Mouse (Mus musculus) embryonic facial prominence, embryonic 12.5 days (tissue): ENCODE measurements around the gene Cntnap5b. TPM values are rescaled to one million over a fixed set of nuclear protein-coding genes. Genes with fewer than 3 reads are reported as not detected.

Experiments used
- ATAC-seq: fragments of 200-750 bp; cut with Nextera tagmentation; 2 replicates; pipeline ENCODE4 v1.8.0; 2017; ENCODE audit not compliant: insufficient number of reproducible peaks, insufficient read depth, low FRiP score, low TSS enrichment
- H3K27ac ChIP-seq: fragments of 300-500 bp; sonication (generic); 2 replicates; pipeline ENCODE4 v1.5.1; 2016; ENCODE audit warnings: mild to moderate bottlenecking
- H3K27me3 ChIP-seq: fragments of 300-500 bp; sonication (generic); 2 replicates; pipeline ENCODE4 v1.6.1; 2016; ENCODE audit warnings: mild to moderate bottlenecking, moderate library complexity
- H3K36me3 ChIP-seq: fragments of 300-500 bp; sonication (generic); 2 replicates; pipeline ENCODE4 v1.6.1; 2016; ENCODE audit warnings: mild to moderate bottlenecking
- H3K4me1 ChIP-seq: fragments of 300-500 bp; sonication (generic); 2 replicates; pipeline ENCODE4 v1.6.1; 2016
- H3K4me2 ChIP-seq: fragments of 300-500 bp; sonication (generic); replicated peaks from 2 replicates; pipeline ENCODE4 v1.6.1; 2016; ENCODE audit warnings: mild to moderate bottlenecking, moderate library complexity
- H3K4me3 ChIP-seq: fragments of 300-500 bp; sonication (generic); 2 replicates; pipeline ENCODE4 v1.5.1; 2016; ENCODE audit warnings: mild to moderate bottlenecking
- H3K9ac ChIP-seq: fragments of 300-500 bp; sonication (generic); 2 replicates; pipeline ENCODE4 v1.6.1; 2016; ENCODE audit warnings: mild to moderate bottlenecking, moderate library complexity
- H3K9me3 ChIP-seq: fragments of 300-500 bp; sonication (generic); 2 replicates; pipeline ENCODE4 v1.6.1; 2016; ENCODE audit warnings: mild to moderate bottlenecking, moderate library complexity
- WGBS: fragments of 180-500 bp; shearing (Covaris S2); methylation state at CpG from one replicate; pipeline ENCODE4 v1.1.7; 2016; 5-methylcytosine and 5-hydroxymethylcytosine counted together
- polyA plus RNA-seq: library from polyadenylated mRNA; unstranded; fragments of >200 nt; fragmentation: Nextera tagmentation; extraction: Ambion mirVana; gene quantifications from 2 replicates; pipeline ENCODE4 v1.2.1, GENCODE M21; 2016

Cntnap5b gene
- polyA plus RNA-seq, 1 experiment from 2014 or later: 0.09 TPM

DNA sequence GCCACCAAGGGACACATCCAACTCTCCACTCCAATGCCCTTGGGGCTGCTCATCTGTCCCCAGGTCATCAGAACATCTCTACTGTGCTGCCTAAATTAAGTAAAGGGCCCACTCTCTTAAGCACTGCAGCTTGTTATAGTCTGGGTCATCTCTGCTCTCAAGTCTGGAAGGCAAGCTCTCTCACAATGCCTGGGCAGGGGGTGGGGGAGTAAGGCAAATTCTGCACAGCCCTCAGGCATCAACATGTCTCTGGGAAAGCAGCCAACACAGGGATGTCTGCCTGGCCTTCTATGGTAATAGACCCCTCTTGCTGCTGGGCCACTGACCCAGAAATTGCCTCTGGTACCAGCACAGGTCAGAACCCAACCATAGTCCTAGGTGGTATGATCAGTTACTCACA is 479.4 kb downstream of the Cntnap5b start:
- Histone ChIP-seq H3K9me3 (no peaks in the 10 kb centered on the region), H3K4me2 (no peak overlapping the region), H3K27ac (no peak overlapping the region), H3K4me1 (no peaks in the 10 kb centered on the region), H3K4me3 (no peak overlapping the region), H3K9ac (no peak overlapping the region), H3K27me3 (no peaks in the 10 kb centered on the region), H3K36me3 (no peaks in the 10 kb centered on the region)
- no peak for ATAC-seq

DNA sequence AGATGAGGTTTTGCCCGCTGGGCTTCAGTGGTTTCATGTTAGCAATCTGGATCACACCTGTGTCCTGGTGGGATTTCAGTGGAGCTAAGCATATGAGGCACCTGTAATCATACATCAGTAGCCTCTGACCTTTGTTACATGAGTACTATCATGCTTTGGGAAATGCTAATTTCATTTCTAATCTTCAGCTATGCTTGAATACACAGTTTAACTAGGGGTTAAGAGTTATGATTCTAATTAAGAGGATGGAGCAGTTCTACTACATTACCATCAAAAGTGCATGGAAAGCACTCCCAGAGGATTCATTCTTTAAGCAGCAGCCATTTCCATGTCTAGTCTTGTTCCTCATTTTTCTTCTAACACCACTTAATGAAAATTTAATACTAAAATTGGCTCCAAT is 538.1 kb downstream of the Cntnap5b start:
- H3K9me3 ChIP-seq: no peaks in the 10 kb centered on the region
- no peak overlapping the region for H3K4me3 ChIP-seq
- no peak overlapping the region for H3K9ac ChIP-seq
- H3K4me1 ChIP-seq: no peaks in the 10 kb centered on the region
- no peak overlapping the region for H3K4me2 ChIP-seq
- no peak for ATAC-seq
- no peak overlapping the region for H3K27ac ChIP-seq
- H3K27me3 ChIP-seq: no peaks in the 10 kb centered on the region
- H3K36me3 ChIP-seq: no peaks in the 10 kb centered on the region
- 74% methylated on average over 1 of the region's 1 CpGs for WGBS

DNA sequence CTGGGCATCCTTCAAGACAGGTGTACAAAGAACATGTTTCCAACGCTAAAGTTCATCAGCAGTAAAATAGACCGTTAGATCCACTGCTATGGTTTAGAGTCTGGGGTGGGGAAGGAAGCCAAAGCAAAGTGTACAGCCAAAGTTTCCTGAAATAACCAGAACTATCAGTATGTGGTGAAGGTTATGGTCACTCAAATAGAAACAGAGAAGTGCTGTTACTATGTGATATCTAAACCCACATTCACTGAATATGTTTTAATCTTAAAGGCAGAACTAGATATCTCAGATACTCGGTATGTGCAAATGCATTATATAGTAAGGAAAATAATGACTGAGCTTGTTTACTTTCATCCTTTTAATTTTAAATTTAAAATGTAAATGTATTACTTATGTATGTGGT is 558.5 kb downstream of the Cntnap5b start:
- ATAC-seq: no peak
- WGBS: 90% methylated on average over 3 of the region's 3 CpGs
- H3K27me3 ChIP-seq: no peaks in the 10 kb centered on the region

DNA sequence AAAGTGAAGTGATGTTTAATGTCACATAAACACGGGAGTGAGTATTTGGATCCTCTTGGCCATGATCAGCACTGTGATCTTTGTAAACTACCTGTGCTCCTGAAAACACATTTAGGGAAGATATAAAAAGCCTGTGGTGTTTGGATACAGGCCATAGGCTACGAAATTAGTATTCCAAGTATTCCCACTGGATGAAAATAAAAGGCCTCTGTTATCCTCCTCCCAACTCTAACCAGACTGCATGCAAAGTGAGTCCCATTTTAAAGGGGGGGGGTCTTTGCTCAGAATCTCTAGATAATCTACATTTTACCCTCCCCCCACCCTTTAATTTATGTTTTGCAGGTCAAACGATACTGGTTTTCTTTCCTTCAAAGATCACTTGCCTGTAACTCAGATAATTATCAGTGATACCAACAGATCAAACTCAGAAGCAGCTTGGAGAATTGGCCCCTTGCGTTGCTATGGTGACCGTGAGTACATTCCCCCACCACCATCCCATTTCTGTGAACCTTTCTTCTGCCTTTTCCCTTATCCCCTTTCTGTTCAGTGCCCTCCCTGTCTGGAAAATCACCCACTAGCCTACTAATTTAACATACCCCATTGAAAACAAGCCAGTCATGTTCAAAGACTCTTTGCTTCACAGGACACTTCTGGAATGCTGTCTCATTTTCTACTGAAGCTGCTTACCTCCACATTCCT is 597.0 kb downstream of the Cntnap5b start:
- WGBS: 78% methylated on average over 5 of the region's 5 CpGs
- Histone ChIP-seq H3K4me1 (no peaks in the 10 kb centered on the region), H3K36me3 (no peaks in the 10 kb centered on the region), H3K27me3 (no peaks in the 10 kb centered on the region), H3K9ac (no peak overlapping the region), H3K27ac (no peak overlapping the region), H3K9me3 (no peaks in the 10 kb centered on the region), H3K4me3 (no peak overlapping the region), H3K4me2 (no peak overlapping the region)
- ATAC-seq: no peak

More for the DNA sequence above, 558.5 kb downstream of the Cntnap5b start:
- Histone ChIP-seq H3K4me2 (no peak overlapping the region), H3K4me1 (no peaks in the 10 kb centered on the region), H3K9ac (no peak overlapping the region), H3K36me3 (no peaks in the 10 kb centered on the region), H3K9me3 (no peaks in the 10 kb centered on the region), H3K4me3 (no peak overlapping the region), H3K27ac (no peak overlapping the region)

DNA sequence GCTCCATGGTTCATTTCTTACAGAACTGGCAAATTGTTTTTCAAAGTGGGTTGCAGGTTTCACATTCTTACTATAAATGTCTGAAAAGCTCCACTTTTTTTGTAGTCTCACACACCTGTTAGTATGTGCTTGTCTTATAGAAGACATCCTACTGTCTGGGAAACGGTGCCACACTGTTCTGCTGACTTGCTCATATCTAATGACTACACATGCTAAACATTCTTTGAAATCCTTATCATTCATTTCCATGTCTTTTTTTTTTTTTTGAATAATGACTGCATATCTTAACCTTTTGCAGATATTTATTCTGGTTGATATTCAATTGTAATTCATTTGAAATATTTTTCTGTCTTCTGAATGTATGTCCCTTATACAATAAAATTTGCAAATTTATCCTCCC is 613.7 kb downstream of the Cntnap5b start:
- ATAC-seq: no peak
- Histone ChIP-seq H3K4me3 (no peak overlapping the region), H3K9ac (no peak overlapping the region), H3K9me3 (no peaks in the 10 kb centered on the region), H3K36me3 (no peaks in the 10 kb centered on the region), H3K27me3 (no peaks in the 10 kb centered on the region), H3K4me2 (no peak overlapping the region), H3K27ac (no peak overlapping the region), H3K4me1 (no peaks in the 10 kb centered on the region)
- WGBS: 81% methylated on average over 1 of the region's 1 CpGs

DNA sequence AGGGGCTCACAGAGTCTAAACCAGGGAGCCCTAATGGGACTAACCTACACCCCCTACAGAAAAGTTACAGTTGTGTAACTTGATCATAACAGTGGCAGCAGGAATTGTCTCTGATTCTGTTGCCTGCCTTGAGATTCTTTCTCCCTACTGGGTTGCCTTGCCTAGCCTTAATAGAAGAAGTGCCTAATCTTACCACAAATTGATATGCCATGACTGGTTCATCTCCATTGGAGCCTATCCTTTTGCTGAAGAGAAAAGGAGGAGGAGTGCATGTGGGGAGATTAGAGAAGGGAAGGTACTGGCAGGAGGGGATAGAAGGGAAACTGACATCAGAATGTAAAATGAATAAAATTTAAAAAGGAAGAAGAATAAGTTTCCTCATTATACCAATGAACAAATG is 621.5 kb downstream of the Cntnap5b start:
- no peak for ATAC-seq
- Histone ChIP-seq H3K27ac (no peak overlapping the region), H3K4me2 (no peak overlapping the region), H3K4me1 (no peaks in the 10 kb centered on the region), H3K36me3 (no peaks in the 10 kb centered on the region), H3K4me3 (no peak overlapping the region), H3K9ac (no peak overlapping the region), H3K9me3 (no peaks in the 10 kb centered on the region), H3K27me3 (no peaks in the 10 kb centered on the region)

DNA sequence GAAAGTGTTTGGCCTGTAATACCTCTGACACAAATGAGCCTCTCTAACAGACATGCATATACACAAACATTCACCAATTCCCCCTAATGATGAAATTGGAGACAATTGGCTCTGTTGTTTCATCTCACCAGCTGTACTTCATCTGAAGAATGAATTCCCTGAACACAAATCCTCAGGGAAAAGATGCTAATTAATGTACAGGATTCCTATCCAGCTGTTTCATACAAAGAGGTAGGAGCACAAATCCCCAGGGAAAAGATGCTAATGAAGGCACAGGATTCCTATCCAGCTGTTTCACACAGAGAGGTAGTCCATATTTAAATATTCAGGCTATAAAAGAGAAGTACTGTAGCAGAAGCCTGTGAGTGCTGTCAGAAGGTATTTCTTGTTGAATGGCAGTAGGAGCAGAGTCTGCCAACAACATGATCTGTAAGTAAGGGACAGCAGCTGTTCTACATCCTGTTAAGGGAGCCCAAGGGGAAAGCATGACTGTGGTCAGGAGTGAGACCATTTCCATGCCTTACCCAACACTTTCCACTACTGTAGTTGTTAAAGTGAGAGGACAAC is 644.2 kb downstream of the Cntnap5b start:
- Histone ChIP-seq H3K27me3 (no peaks in the 10 kb centered on the region), H3K4me1 (no peaks in the 10 kb centered on the region), H3K27ac (no peak overlapping the region), H3K36me3 (no peaks in the 10 kb centered on the region), H3K4me2 (no peak overlapping the region), H3K9me3 (no peaks in the 10 kb centered on the region), H3K9ac (no peak overlapping the region), H3K4me3 (no peak overlapping the region)
- no peak for ATAC-seq

DNA sequence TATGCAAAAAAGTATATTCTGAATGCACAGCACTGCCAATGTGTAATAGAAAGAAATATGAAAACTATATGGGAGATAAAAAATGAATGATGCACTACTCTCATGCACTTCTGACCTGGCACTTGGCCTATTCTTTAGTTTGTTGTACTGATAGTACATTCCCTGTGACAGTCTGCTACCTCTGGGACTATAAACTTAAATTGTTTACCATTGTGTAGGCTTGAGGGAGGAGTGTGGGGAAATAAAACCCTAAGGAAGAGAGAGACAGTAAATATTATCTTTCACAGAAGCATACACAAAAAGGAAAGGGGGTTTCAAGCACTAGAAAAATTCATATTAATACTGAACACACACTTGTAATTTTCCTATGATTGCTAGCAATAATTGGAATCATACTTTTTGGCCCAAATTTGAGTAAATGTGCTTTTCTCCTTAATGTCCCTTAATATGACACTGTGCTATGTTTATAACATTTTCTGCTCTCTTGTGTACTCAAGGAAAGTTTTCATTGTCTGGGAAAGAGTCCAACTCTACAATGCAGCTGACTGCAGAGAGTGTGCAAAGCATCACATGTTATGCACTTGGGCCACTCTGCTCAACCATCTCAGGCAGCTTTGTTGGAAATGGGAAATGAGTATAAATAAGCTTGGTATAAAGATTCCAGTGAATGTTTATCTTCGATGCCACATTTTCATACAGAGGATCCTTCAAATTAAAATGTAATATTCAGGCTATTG is 657.6 kb downstream of the Cntnap5b start:
- H3K4me1 ChIP-seq: no peaks in the 10 kb centered on the region
- no peaks in the 10 kb centered on the region for H3K9me3 ChIP-seq
- 95% methylated on average over 1 of the region's 1 CpGs for WGBS
- ATAC-seq: no peak
- H3K27me3 ChIP-seq: no peaks in the 10 kb centered on the region
- no peaks in the 10 kb centered on the region for H3K36me3 ChIP-seq
- H3K4me2 ChIP-seq: no peak overlapping the region
- H3K4me3 ChIP-seq: no peak overlapping the region
- no peak overlapping the region for H3K9ac ChIP-seq
- no peak overlapping the region for H3K27ac ChIP-seq

DNA sequence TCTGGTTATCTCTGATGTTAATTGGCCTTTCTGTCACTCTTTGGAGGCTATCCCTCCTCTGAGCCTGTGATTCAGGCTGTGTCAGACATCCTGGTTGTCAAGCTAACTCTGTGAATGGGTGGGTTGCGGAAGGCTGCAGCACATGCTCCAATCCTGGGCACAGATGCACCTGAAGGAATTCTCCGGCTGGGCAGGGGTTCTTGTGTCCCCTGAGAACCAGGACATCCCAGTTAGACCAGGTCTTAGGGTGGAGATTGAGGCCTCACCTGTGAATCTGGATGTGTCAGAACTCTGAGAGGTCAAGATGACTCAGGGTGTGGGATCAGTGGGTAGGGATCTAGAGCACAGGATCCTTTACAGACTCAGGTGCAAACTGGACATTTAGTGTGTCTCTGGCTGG is 691.3 kb downstream of the Cntnap5b start:
- Histone ChIP-seq H3K4me2 (no peak overlapping the region), H3K4me1 (no peaks in the 10 kb centered on the region), H3K36me3 (no peaks in the 10 kb centered on the region), H3K27ac (no peak overlapping the region), H3K9ac (no peak overlapping the region), H3K4me3 (no peak overlapping the region), H3K27me3 (no peaks in the 10 kb centered on the region), H3K9me3 (no peaks in the 10 kb centered on the region)
- ATAC-seq: no peak
- WGBS: 88% methylated on average over 2 of the region's 2 CpGs

DNA sequence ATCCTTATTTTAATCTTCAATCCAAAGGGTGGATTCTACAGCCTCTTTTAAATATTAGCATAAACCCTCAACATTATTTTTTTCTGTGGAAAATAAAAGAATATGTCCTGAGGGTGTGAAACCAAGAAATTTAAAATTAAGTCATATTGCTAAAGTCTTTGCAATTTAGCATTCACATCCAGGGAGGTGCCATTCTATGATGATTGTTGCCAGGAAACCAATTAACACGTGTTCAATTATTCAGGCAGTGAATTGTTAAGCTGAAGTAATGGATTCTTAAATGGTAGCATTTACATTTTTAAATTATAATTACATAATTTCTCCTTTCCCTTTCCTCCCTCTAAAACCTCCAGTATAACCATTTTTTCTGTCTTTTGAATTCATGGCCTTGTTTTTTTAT is 692.7 kb downstream of the Cntnap5b start:
- H3K4me2 ChIP-seq: no peak overlapping the region
- H3K4me3 ChIP-seq: no peak overlapping the region
- no peak overlapping the region for H3K9ac ChIP-seq
- no peaks in the 10 kb centered on the region for H3K4me1 ChIP-seq
- no peaks in the 10 kb centered on the region for H3K36me3 ChIP-seq
- no peak for ATAC-seq
- no peak overlapping the region for H3K27ac ChIP-seq
- H3K9me3 ChIP-seq: no peaks in the 10 kb centered on the region
- 59% methylated on average over 1 of the region's 1 CpGs for WGBS
- no peaks in the 10 kb centered on the region for H3K27me3 ChIP-seq

DNA sequence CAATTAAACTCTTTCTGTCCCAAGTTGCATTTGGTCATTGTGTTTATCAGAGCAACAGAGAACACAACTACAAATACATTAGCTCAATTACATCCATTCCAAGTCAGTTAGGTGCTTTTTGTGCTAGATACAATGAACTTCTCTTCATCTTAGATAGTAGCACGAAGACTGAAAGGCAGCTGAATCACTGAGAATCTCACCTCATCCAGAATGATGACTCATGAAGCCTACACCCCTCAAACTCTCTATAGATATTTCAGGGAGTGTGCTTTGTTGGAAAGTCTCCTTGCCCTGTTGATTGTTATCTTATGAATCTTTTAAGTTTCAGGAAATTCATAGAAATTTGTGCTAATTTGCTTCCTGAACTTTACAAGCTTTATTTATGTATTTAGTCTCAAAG is 695.0 kb downstream of the Cntnap5b start:
- Histone ChIP-seq H3K9me3 (no peaks in the 10 kb centered on the region), H3K4me3 (no peak overlapping the region), H3K27ac (no peak overlapping the region), H3K36me3 (no peaks in the 10 kb centered on the region), H3K4me2 (no peak overlapping the region), H3K9ac (no peak overlapping the region), H3K4me1 (no peaks in the 10 kb centered on the region), H3K27me3 (no peaks in the 10 kb centered on the region)
- WGBS: 80% methylated on average over 1 of the region's 1 CpGs
- no peak for ATAC-seq

DNA sequence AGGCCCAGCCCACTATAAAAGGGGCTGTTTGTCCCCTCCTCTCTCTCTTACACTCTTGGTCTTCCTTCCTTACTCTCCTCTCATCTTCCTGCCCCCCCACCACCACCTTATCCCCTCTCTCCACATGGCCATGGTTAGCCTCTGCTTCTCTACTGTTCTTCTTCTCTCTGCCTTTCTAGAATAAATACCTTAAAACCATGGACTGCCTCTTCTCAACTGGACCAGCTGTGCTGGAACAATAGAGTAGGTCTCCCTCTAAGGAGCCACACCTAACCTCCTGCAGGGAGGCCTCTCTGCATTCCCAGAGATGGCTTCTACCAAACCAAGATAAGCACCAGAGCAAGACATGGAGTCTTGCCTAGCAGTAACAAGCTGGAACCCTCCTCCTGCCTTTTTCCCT is 737.3 kb downstream of the Cntnap5b start:
- H3K9ac ChIP-seq: no peak overlapping the region
- no peak overlapping the region for H3K27ac ChIP-seq
- H3K4me2 ChIP-seq: no peak overlapping the region
- no peak overlapping the region for H3K4me3 ChIP-seq
- no peaks in the 10 kb centered on the region for H3K36me3 ChIP-seq
- ATAC-seq: no peak
- H3K4me1 ChIP-seq: no peaks in the 10 kb centered on the region
- H3K27me3 ChIP-seq: no peaks in the 10 kb centered on the region
- H3K9me3 ChIP-seq: no peaks in the 10 kb centered on the region
